Mouse (Mus musculus) cerebellum, adult 2 months (tissue): ENCODE results near the gene Cep97. TPM values are rescaled to one million over a fixed set of nuclear protein-coding genes. Genes with fewer than 3 reads are reported as not detected.
"Not testable (repeated sequence)": the region's sequence is repeated elsewhere in the genome, so short reads cannot be mapped to it uniquely, and the experiment has no call there.

Experiments used
- DNase-seq, 2 experiments: peaks; one replicate each; pipeline ENCODE4 v3.0.0; 2021
- H3K27ac ChIP-seq: fragments of 200-500 bp; 2 replicates; pipeline ENCODE4 v1.5.1; 2012; ENCODE audit warnings: low read length, control low read depth, inconsistent platforms; ENCODE audit not compliant: insufficient read depth
- H3K27me3 ChIP-seq: fragments of 200-500 bp; 2 replicates; pipeline ENCODE4 v1.6.1; 2012; ENCODE audit warnings: inconsistent platforms, mild to moderate bottlenecking, low read length, moderate library complexity; ENCODE audit not compliant: control insufficient read depth, insufficient read depth
- H3K4me1 ChIP-seq: fragments of 200-500 bp; 2 replicates; pipeline ENCODE4 v1.6.1; 2011; ENCODE audit warnings: low read length; ENCODE audit not compliant: control insufficient read depth, insufficient read depth
- H3K4me3 ChIP-seq: fragments of 200-500 bp; replicated peaks from 2 replicates; pipeline ENCODE3; 2011; ENCODE audit warnings: mild to moderate bottlenecking, low read depth, low read length, control low read depth; ENCODE audit not compliant: insufficient read depth
- CTCF ChIP-seq: fragments of 200-500 bp; IDR thresholded peaks from 2 replicates; pipeline ENCODE4 v1.5.1; 2011; ENCODE audit warnings: low read depth, mild to moderate bottlenecking, control low read depth, low read length, moderate library complexity, borderline replicate concordance; ENCODE audit not compliant: insufficient read depth
- POLR2A ChIP-seq: fragments of 200-500 bp; IDR thresholded peaks from 2 replicates; pipeline ENCODE4 v1.6.1; 2011; ENCODE audit warnings: low read length, control low read depth, borderline replicate concordance; ENCODE audit not compliant: insufficient read depth
- WGBS: fragments of 180-500 bp; shearing (Covaris S2); methylation state at CpG from one replicate; pipeline ENCODE4 v1.1.7; 2018; 5-methylcytosine and 5-hydroxymethylcytosine counted together
- polyA plus RNA-seq: library from polyadenylated mRNA; depleted of rRNA; stranded (reverse); fragments of >200 nt; gene quantifications from 2 replicates; pipeline ENCODE4 v1.2.3, GENCODE M21; 2012

The Cep97 gene
- polyA plus RNA-seq, 1 experiment: 11.5 TPM

DNA sequence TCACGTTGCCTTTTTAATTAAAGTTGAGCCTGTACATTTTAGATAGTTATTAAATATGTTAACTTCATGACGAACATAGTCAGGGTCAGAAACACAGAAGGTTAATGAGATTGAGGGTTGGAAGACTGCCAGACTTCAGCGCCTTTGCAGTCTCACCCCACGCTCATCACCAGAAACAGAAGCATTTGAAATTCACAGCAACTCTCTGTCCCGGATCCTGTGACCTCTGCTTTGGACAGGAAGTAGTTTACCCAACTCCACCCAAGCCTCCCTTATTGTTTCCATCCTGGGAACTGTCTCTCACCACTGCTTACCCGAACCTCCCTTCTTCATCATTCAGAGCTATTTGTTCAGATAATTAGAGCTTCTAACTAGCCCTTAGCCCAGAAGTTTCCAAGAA lies 58.6 kb downstream of the Cep97 start:
- H3K4me3 ChIP-seq: no peak overlapping the region
- no peak for TF ChIP-seq CTCF
- no peak for TF ChIP-seq POLR2A
- DNase-seq: no peak
- H3K27me3 ChIP-seq: no peaks in the 10 kb centered on the region
- WGBS: 59% methylated on average over 6 of the region's 6 CpGs
- no peaks in the 10 kb centered on the region for H3K4me1 ChIP-seq
- no peak overlapping the region for H3K27ac ChIP-seq

DNA sequence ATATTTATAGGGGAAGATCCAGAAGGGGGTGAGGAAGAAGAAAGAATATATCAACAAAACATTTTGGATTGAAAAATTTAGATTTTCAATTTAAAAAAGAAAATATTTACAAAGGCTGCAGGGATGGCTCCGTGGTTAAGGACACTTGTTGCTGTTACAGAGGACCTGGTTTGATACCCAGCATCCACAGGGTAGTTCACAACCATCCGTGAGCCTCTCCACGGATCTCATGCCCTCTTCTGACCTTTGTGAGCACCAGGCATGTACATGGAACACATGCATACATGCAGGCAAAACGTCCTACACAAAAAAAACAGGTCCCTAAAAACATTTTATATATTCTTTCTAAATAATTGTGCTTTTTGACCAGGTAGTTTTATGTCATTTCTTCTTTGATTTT lies 70.8 kb downstream of the Cep97 start:
- no peak for DNase-seq
- 72% methylated on average over 4 of the region's 4 CpGs for WGBS
- Histone ChIP-seq H3K27me3 (no peaks in the 10 kb centered on the region), H3K27ac (no peak overlapping the region), H3K4me3 (no peak overlapping the region), H3K4me1 (no peaks in the 10 kb centered on the region)
- no peak for TF ChIP-seq POLR2A
- no peak for TF ChIP-seq CTCF

DNA sequence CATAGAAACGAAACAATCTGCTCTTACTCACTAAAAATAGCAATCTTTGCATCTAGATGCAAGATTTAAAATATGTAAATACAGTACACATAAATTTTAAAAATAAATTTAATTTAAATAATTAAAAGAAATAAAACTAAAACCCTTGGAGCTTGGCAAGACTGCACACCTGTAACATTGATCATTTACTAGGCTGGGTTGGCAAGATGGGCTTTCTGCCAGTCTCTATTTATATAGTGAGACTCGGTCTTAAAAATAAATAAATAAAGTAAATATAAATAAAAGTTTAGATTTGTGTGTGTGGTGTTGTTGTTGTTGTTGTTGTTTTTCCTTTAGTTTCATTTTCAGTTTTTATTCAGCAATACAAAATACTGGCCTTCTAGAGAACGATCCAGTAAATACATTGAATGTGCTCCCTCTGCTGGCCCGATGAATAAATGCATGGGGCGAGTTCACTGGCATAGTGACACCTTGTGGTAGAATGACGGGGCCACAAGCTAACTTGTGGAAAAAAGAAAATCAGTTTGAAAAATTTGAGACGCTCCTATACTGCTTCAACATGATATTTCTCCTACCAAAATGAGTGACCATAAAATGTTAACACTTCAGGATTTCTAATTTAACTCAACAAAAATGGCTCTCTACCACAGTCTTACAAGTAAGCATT lies 71.4 kb downstream of the Cep97 start:
- Histone ChIP-seq H3K4me1 (no peaks in the 10 kb centered on the region), H3K27ac (no peak overlapping the region), H3K4me3 (no peak overlapping the region), H3K27me3 (no peaks in the 10 kb centered on the region)
- peak; percentile 58 to 72 for DNase-seq
- TF ChIP-seq POLR2A: no peak
- TF ChIP-seq CTCF: peak; percentile 91
- WGBS: 18% methylated on average over 7 of the region's 7 CpGs

DNA sequence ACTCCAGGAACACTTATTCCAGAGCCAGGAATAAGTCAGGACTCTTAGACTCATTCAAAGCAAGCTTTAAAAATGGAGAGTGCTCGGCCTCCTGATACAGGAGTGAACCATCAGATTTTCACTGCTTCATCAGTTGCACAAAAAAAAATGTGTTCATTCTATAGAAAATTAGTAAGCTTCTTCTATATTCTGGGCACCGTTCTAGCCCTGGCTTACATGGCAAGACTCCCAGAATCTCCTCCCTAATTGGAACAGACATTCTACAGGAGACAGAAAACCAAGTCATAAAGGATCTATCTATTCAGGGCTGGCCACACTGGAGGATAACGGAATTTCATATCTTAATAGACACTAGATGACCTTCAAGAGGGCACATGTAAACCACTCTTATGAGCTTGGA lies 73.6 kb downstream of the Cep97 start:
- 48% methylated on average over 3 of the region's 3 CpGs for WGBS
- TF ChIP-seq CTCF (no peak), POLR2A (no peak)
- no peak for DNase-seq
- Histone ChIP-seq H3K27me3 (no peaks in the 10 kb centered on the region), H3K4me3 (no peak overlapping the region), H3K4me1 (no peaks in the 10 kb centered on the region), H3K27ac (no peak overlapping the region)

DNA sequence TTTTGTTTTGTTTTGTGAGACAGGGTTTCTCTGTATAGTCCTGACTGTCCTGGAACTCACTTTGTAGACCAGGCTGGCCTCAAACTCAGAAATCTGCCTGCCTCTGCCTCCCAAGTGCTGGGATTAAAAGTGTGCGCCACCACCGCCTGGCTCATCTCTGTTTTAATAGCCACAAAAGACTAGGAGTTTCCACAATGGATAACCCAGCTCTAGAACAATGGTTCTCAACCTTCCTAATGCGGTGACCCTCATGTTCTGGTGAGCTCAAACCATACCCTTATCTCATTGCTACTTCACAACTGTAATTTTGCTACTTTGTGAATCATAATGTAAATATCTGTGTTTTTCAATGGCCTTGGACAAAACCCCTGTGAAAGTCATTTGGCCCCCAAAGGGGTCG lies 75.2 kb downstream of the Cep97 start:
- not testable (repeated sequence) for H3K27me3 ChIP-seq, H3K4me1 ChIP-seq, DNase-seq, H3K4me3 ChIP-seq, H3K27ac ChIP-seq
- WGBS: 95% methylated on average over 4 of the region's 4 CpGs

DNA sequence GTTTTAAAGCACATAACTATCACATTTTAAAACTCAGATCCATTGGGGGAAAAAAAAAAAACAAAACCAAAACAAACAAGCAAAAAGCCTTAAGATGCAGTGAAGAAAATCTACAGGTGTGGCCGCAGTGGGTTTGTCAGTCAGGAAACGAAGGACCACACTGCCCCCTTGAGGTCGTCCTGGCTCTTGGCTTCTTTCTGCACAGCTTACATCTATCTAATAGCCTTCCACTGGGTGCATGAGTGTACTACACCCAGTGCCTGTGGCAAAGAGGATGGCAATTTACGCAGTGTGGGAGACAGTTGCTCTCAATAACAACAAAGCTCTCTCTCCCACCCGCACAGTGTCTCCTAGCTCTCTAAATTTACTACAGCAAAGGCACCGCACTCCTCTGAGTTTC lies 76.2 kb downstream of the Cep97 start:
- H3K4me1 ChIP-seq: no peaks in the 10 kb centered on the region
- H3K27me3 ChIP-seq: no peaks in the 10 kb centered on the region
- no peak overlapping the region for H3K4me3 ChIP-seq
- WGBS: 67% methylated on average over 6 of the region's 6 CpGs
- TF ChIP-seq CTCF (peak; percentile 66), POLR2A (no peak)
- H3K27ac ChIP-seq: no peak overlapping the region
- DNase-seq: peak; percentile 37 to 54

DNA sequence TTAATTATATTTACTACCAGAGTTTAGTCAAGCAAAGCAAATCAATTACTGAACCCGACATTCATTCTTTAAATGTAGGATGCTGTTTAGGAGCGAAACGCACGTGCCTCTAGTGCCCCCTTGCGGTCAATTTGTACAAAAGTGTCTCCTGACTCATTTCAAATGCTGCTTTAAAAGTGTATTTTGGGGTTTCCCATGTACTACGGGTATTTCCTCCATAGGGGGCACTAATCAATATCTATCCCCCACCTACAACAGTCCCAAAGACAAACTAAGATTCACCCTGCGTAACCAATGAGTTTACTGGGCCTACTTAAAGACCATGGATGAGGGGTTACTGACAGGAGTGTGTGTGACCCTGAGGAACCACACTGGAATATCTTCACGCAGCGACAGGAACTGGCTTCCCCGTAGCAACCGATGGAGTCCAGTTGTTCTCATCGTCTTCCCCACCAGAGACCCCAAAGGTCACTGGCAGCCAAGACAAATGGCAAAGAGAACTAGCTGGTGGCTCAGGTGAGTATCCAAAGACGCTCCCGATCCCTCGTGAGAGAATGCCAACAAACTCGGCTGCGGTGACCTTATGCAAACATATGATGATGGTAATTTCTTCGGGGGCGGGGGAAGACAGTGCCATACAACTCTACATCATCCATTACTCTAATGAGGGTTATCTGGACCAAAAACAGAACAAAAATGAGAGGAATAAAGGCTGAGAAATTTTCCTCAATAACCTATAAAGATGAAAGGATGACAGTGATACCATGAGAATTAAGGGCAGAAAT lies 81.5 kb downstream of the Cep97 start:
- WGBS: 52% methylated on average over 19 of the region's 19 CpGs
- TF ChIP-seq POLR2A: no peak
- TF ChIP-seq CTCF: peak; percentile 79
- Histone ChIP-seq H3K27ac (no peak overlapping the region), H3K27me3 (no peaks in the 10 kb centered on the region), H3K4me3 (no peak overlapping the region), H3K4me1 (no peaks in the 10 kb centered on the region)
- peak; percentile 64 to 69 for DNase-seq

DNA sequence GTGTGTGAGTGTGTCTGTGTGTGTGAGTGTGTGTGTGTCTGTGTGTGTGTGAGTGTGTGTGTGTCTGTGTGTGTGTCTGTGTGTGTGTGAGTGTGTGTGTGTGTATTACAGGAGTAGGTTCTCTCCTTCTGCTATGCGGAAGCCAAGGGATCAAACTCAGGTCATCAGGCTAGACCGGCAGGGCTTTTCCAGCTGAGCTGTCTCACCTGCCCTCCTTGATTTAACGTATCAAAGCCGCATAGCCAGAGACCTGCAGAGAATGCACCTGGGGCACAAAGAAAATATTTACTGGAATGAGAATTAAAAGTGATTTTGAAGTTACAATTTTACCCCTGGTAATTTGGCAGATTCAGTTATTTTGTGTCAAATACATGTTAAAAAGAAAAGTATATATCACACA lies 82.1 kb downstream of the Cep97 start:
- WGBS: 29% methylated on average over 4 of the region's 4 CpGs
- Histone ChIP-seq H3K4me3 (no peak overlapping the region), H3K4me1 (no peaks in the 10 kb centered on the region)

More for the DNA sequence above, 82.1 kb downstream of the Cep97 start:
- no peaks in the 10 kb centered on the region for H3K27me3 ChIP-seq
- no peak overlapping the region for H3K27ac ChIP-seq
- DNase-seq: no peak
- TF ChIP-seq CTCF: no peak
